Mouse (Mus musculus): Measurements from ENCODE around the gene Lrrc28.

GRCm38 (mm10) chr7:67626671-67627070 is 18.4 kb downstream of the Lrrc28 start:
- no peak for TF ChIP-seq POLR2A (IDR thresholded peaks at IDR 0.05; ENCODE audit: insufficient read depth, low read depth, low read length)
- no peak for TF ChIP-seq CTCF (IDR thresholded peaks at IDR 0.05)
- TF ChIP-seq EP300 (IDR thresholded peaks at IDR 0.05; ENCODE audit: insufficient read depth, low read depth, low read length): no peak
